Mouse (Mus musculus) ES-E14 (cell line): ENCODE measurements at regions not wholly inside any gene's neighbourhood (a gene's known extent, or its start where the extent isn't known, plus 50 kb on each side); places are given as distances from the start of the nearest gene placed in this dataset.

Experiments
- DNase-seq: peaks from one replicate; pipeline ENCODE4 v3.0.0-alpha.2; 2013; ENCODE audit warnings: low read depth, low spot score
- H3K27ac ChIP-seq: 2 replicates; pipeline ENCODE4 v1.5.1; 2012; ENCODE audit warnings: low read depth, mild to moderate bottlenecking, low read length, moderate library complexity, mixed read lengths; ENCODE audit not compliant: poor library complexity, insufficient read depth, severe bottlenecking
- H3K36me3 ChIP-seq: 2 replicates; pipeline ENCODE4 v1.6.1; 2012; ENCODE audit warnings: mild to moderate bottlenecking, low read length, moderate library complexity, mixed read lengths; ENCODE audit not compliant: control insufficient read depth, poor library complexity, insufficient read depth, severe bottlenecking
- H3K4me1 ChIP-seq, 2 experiments: fragments of 150-350 bp in 1 of 2; sonication (generic) in 1 of 2; 2 replicates each; pipeline ENCODE4 v1.6.1; 2012; ENCODE audit warnings: low read length in 2 of 2, mild to moderate bottlenecking in 1 of 2, mixed read lengths in 1 of 2; ENCODE audit not compliant: control insufficient read depth in 2 of 2, insufficient read depth in 2 of 2, poor library complexity in 1 of 2
- H3K4me3 ChIP-seq, 2 experiments: fragments of 150-350 bp in 1 of 2; sonication (generic) in 1 of 2; 2 replicates each; pipeline ENCODE4 v1.5.1; 2012; ENCODE audit warnings: low read length in 2 of 2, low read depth in 1 of 2, mild to moderate bottlenecking in 1 of 2, mixed read lengths in 1 of 2; ENCODE audit not compliant: insufficient read depth in 1 of 2, poor library complexity in 1 of 2, severe bottlenecking in 1 of 2
- H3K9ac ChIP-seq: 2 replicates; pipeline ENCODE4 v1.6.1; 2012; ENCODE audit warnings: low read depth, mild to moderate bottlenecking, low read length, mixed read lengths; ENCODE audit not compliant: poor library complexity, insufficient read depth, severe bottlenecking
- H3K9me3 ChIP-seq: fragments of 150-350 bp; sonication (generic); 2 replicates; pipeline ENCODE4 v1.6.1; 2012; ENCODE audit warnings: low read depth, mild to moderate bottlenecking, low read length; ENCODE audit not compliant: control insufficient read depth, insufficient read depth
- CHD2 ChIP-seq: IDR thresholded peaks from 2 replicates; pipeline ENCODE4 v1.6.1; 2014; ENCODE audit warnings: mild to moderate bottlenecking, low read depth, low read length, inconsistent platforms
- HCFC1 ChIP-seq: IDR thresholded peaks from 2 replicates; pipeline ENCODE4 v1.6.1; 2012; ENCODE audit warnings: low read length, inconsistent platforms, borderline replicate concordance; ENCODE audit not compliant: insufficient read depth
- MAFK ChIP-seq: IDR thresholded peaks from 2 replicates; pipeline ENCODE4 v1.6.1; 2014; ENCODE audit warnings: mild to moderate bottlenecking, low read depth, low read length, inconsistent platforms; ENCODE audit not compliant: insufficient read depth
- ZC3H11A ChIP-seq: IDR thresholded peaks from 2 replicates; pipeline ENCODE4 v1.6.1; 2012; ENCODE audit warnings: low read depth, mild to moderate bottlenecking, inconsistent platforms, low read length, borderline replicate concordance
- ZNF384 ChIP-seq: IDR thresholded peaks from 2 replicates; pipeline ENCODE4 v1.6.1; 2012; ENCODE audit warnings: low read depth, low read length, inconsistent platforms
- in situ Hi-C, 2 experiments: fragments of 600-800 bp; cut with MboI; formaldehyde crosslinking; loops; one replicate each; pipeline ENCODE4 v1.15.1; 2025; ENCODE audit warnings: low sequenced_read_pairs in 2 of 2, inconsistent platforms in 1 of 2; ENCODE audit not compliant: unreplicated experiment in 2 of 2

- Histone ChIP-seq H3K9ac (no peak overlapping the region), H3K9me3 (no peaks in the 10 kb centered on the region), H3K36me3 (no peaks in the 10 kb centered on the region), H3K4me3 (no peak overlapping the region), H3K4me1 (no peaks in the 10 kb centered on the region), H3K27ac (no peak overlapping the region)
- TF ChIP-seq ZC3H11A (no peak), ZNF384 (no peak), MAFK (no peak), HCFC1 (no peak), CHD2 (no peak)
- DNase-seq: no peak
- in situ Hi-C loops: no loop called here
Measured at GRCm38 (mm10) chr15:32048836-32049235, 128.3 kb upstream of the Tas2r119 start.

GRCm38 (mm10) chr15:32061573-32061972 lies 115.5 kb upstream of the Tas2r119 start:
- H3K27ac ChIP-seq: no peak overlapping the region
- in situ Hi-C loops: no loop called here
- H3K9me3 ChIP-seq: no peaks in the 10 kb centered on the region
- H3K4me1 ChIP-seq: no peaks in the 10 kb centered on the region
- H3K9ac ChIP-seq: no peak overlapping the region
- no peaks in the 10 kb centered on the region for H3K36me3 ChIP-seq
- TF ChIP-seq ZNF384 (no peak), CHD2 (no peak), HCFC1 (no peak), MAFK (no peak), ZC3H11A (no peak)
- no peak overlapping the region for H3K4me3 ChIP-seq
- no peak for DNase-seq

GRCm38 (mm10) chr15:32082109-32082508 lies 95.0 kb upstream of the Tas2r119 start:
- no peaks in the 10 kb centered on the region for H3K9me3 ChIP-seq
- H3K27ac ChIP-seq: no peak overlapping the region
- TF ChIP-seq CHD2 (no peak), MAFK (no peak), ZNF384 (no peak), ZC3H11A (no peak), HCFC1 (no peak)
- no peak overlapping the region for H3K9ac ChIP-seq
- H3K4me3 ChIP-seq: no peak overlapping the region
- H3K4me1 ChIP-seq: no peaks in the 10 kb centered on the region
- no peaks in the 10 kb centered on the region for H3K36me3 ChIP-seq
- in situ Hi-C loops: no loop called here
- DNase-seq: no peak

- Histone ChIP-seq H3K36me3 (no peaks in the 10 kb centered on the region), H3K27ac (no peak overlapping the region), H3K9ac (no peak overlapping the region), H3K4me3 (no peak overlapping the region), H3K9me3 (no peaks in the 10 kb centered on the region), H3K4me1 (no peaks in the 10 kb centered on the region)
- TF ChIP-seq ZC3H11A (no peak), ZNF384 (no peak), CHD2 (no peak), MAFK (no peak), HCFC1 (no peak)
- DNase-seq: no peak
- in situ Hi-C loops: no loop called here
Measured at GRCm38 (mm10) chr15:32093889-32094288, 83.2 kb upstream of the Tas2r119 start.

- Histone ChIP-seq H3K27ac (no peak overlapping the region), H3K9ac (no peak overlapping the region), H3K9me3 (no peaks in the 10 kb centered on the region), H3K36me3 (no peaks in the 10 kb centered on the region), H3K4me3 (no peak overlapping the region), H3K4me1 (no peaks in the 10 kb centered on the region)
- no peak for DNase-seq
- in situ Hi-C loops: no loop called here
- TF ChIP-seq MAFK (no peak), ZC3H11A (no peak), CHD2 (no peak), ZNF384 (no peak), HCFC1 (no peak)
Measured at GRCm38 (mm10) chr15:32095554-32095953, 81.5 kb upstream of the Tas2r119 start.
